Mouse (Mus musculus): Measurements from ENCODE around the gene Aldh1l1.

DNA sequence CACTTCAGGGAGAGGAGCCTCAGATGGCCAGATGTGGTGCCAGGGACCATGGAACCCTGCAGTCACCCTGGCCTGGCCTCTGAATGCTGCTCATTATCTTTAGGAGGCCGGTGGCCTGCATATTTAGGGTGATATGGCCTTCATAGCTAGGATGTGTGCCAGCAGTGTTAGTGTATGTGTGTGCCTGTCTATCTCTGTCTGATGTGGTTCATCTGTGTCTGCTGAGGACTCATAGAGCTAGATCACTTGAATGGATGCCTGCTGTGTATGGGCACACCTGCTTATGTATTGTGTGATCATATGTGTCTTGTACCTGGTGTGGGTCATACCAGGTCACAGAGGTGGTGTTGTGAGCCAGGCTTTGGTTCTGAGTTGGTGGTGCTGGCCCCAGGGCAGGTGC is 18.0 kb upstream of the Aldh1l1 start:
- TF ChIP-seq POLR2A (IDR thresholded peaks at IDR 0.05; ENCODE audit: low read depth, low read length): no peak
- no peak for TF ChIP-seq HCFC1 (IDR thresholded peaks at IDR 0.05; ENCODE audit: low read depth, low read length)
- TF ChIP-seq CTCF (conservative IDR thresholded peaks at IDR 0.05 in 1 of 2, IDR thresholded peaks at IDR 0.05 in 1 of 2; ENCODE audit: low read depth in 2 of 2, low read length in 2 of 2): no peak
- TF ChIP-seq USF1 (IDR thresholded peaks at IDR 0.05; ENCODE audit: low read depth, low read length): no peak
- TF ChIP-seq MAX (IDR thresholded peaks at IDR 0.05; ENCODE audit: low read length): no peak
- no peak for TF ChIP-seq MYC (IDR thresholded peaks at IDR 0.05; ENCODE audit: low read depth, low read length)
- TF ChIP-seq TCF12 (IDR thresholded peaks at IDR 0.05; ENCODE audit: low read depth, low read length): no peak
- no peak for TF ChIP-seq GABPA (IDR thresholded peaks at IDR 0.05; ENCODE audit: insufficient replicate concordance, low read depth, low read length)
- TF ChIP-seq NRF1 (IDR thresholded peaks at IDR 0.05; ENCODE audit: low read depth, low read length): no peak
- no peak for TF ChIP-seq NELFE (IDR thresholded peaks at IDR 0.05; ENCODE audit: low read depth, low read length)

Measured in CH12.LX (cell line).